Mouse (Mus musculus) testis, adult 2 months (tissue): ENCODE data around the gene Zfp668. TPM values are rescaled to one million over a fixed set of nuclear protein-coding genes. Genes with fewer than 3 reads are reported as not detected.
A peak's percentile ranks its signal among the peaks of the same experiment; 100 is the strongest.
"Not testable (repeated sequence)": the region's sequence is repeated elsewhere in the genome, so short reads cannot be mapped to it uniquely, and the experiment has no call there.

Experiments used
- H3K27ac ChIP-seq: fragments of 200-500 bp; 2 replicates; pipeline ENCODE4 v1.5.1; 2012; ENCODE audit warnings: low read depth, low read length; ENCODE audit not compliant: control insufficient read depth, insufficient read depth
- H3K27me3 ChIP-seq: fragments of 200-500 bp; 2 replicates; pipeline ENCODE4 v1.6.1; 2012; ENCODE audit warnings: mild to moderate bottlenecking, low read length, moderate library complexity; ENCODE audit not compliant: control insufficient read depth, insufficient read depth
- H3K36me3 ChIP-seq: fragments of 200-500 bp; 2 replicates; pipeline ENCODE4 v1.6.1; 2012; ENCODE audit warnings: mild to moderate bottlenecking, low read length; ENCODE audit not compliant: control insufficient read depth, insufficient read depth
- H3K4me1 ChIP-seq: fragments of 200-500 bp; 2 replicates; pipeline ENCODE4 v1.6.1; 2012; ENCODE audit warnings: low read length; ENCODE audit not compliant: control insufficient read depth, insufficient read depth
- H3K4me3 ChIP-seq: fragments of 200-500 bp; 2 replicates; pipeline ENCODE4 v1.5.1; 2012; ENCODE audit warnings: low read depth, mild to moderate bottlenecking, low read length, moderate library complexity, mixed read lengths; ENCODE audit not compliant: control insufficient read depth
- CTCF ChIP-seq: fragments of 200-500 bp; IDR thresholded peaks from 2 replicates; pipeline ENCODE4 v1.5.1; 2012; ENCODE audit warnings: low read depth, mild to moderate bottlenecking, inconsistent platforms, low read length, moderate library complexity; ENCODE audit not compliant: control insufficient read depth, insufficient read depth, insufficient replicate concordance
- POLR2A ChIP-seq: fragments of 200-500 bp; IDR thresholded peaks from 2 replicates; pipeline ENCODE4 v1.6.1; 2012; ENCODE audit warnings: low read depth, mild to moderate bottlenecking, inconsistent platforms, low read length, moderate library complexity; ENCODE audit not compliant: control insufficient read depth
- polyA plus RNA-seq: library from polyadenylated mRNA; depleted of rRNA; stranded (reverse); fragments of >200 nt; gene quantifications from 2 replicates; pipeline ENCODE4 v1.2.3, GENCODE M21; 2012

Zfp668 gene
- polyA plus RNA-seq, 1 experiment: 3.2 TPM

GRCm38 (mm10) chr7:127901772-127902171 is 25.1 kb upstream of the Zfp668 start:
- TF ChIP-seq CTCF (no peak), POLR2A (no peak)
- Histone ChIP-seq H3K27me3 (no peaks in the 10 kb centered on the region), H3K4me1 (peaks cover 8% of the 10 kb centered on the region), H3K4me3 (no peak overlapping the region), H3K27ac (no peak overlapping the region), H3K36me3 (no peaks in the 10 kb centered on the region)

- Histone ChIP-seq H3K36me3 (no peaks in the 10 kb centered on the region), H3K4me1 (peaks cover 17% of the 10 kb centered on the region), H3K27ac (no peak overlapping the region), H3K4me3 (no peak overlapping the region), H3K27me3 (no peaks in the 10 kb centered on the region)
- TF ChIP-seq CTCF: no peak
These were observed 23.4 kb upstream of the Zfp668 start for GRCm38 (mm10) chr7:127899997-127900396.

- Histone ChIP-seq H3K4me3 (no peak overlapping the region), H3K4me1 (peaks cover 17% of the 10 kb centered on the region), H3K36me3 (no peaks in the 10 kb centered on the region), H3K27me3 (no peaks in the 10 kb centered on the region), H3K27ac (no peak overlapping the region)
- TF ChIP-seq CTCF (no peak), POLR2A (no peak)
These were observed 21.7 kb upstream of the Zfp668 start for GRCm38 (mm10) chr7:127898179-127898956.

- TF ChIP-seq CTCF (no peak), POLR2A (no peak)
- peaks cover 17% of the 10 kb centered on the region for H3K4me1 ChIP-seq
- H3K36me3 ChIP-seq: no peaks in the 10 kb centered on the region
These were observed 20.9 kb upstream of the Zfp668 start for GRCm38 (mm10) chr7:127897542-127897941.

GRCm38 (mm10) chr7:127896384-127896783 is 19.8 kb upstream of the Zfp668 start:
- Histone ChIP-seq H3K27ac (0 out of 2 replicates have a peak overlapping the region, but pooled peaks have one; percentile 8), H3K27me3 (no peaks in the 10 kb centered on the region), H3K36me3 (no peaks in the 10 kb centered on the region), H3K4me1 (peaks cover 17% of the 10 kb centered on the region), H3K4me3 (no peak overlapping the region)
- peak; percentile 85; the same call in 1 of the 2 replicates for TF ChIP-seq CTCF
- no peak for TF ChIP-seq POLR2A

More at GRCm38 (mm10) chr7:127897542-127897941, 20.9 kb upstream of the Zfp668 start:
- Histone ChIP-seq H3K27ac (no peak overlapping the region), H3K4me3 (no peak overlapping the region), H3K27me3 (no peaks in the 10 kb centered on the region)

- H3K4me3 ChIP-seq: peak overlapping the region; percentile 76
- not testable (repeated sequence) for H3K27ac ChIP-seq
- H3K4me1 ChIP-seq: peaks cover 17% of the 10 kb centered on the region
These were observed 19.3 kb upstream of the Zfp668 start for GRCm38 (mm10) chr7:127895891-127896290.

GRCm38 (mm10) chr7:127895442-127895841 is 18.8 kb upstream of the Zfp668 start, which contains the start of the genes Gm21974 and Vkorc1:
Gene Gm21974, minus strand, starts transcription at chr7:127895454.
Gene Vkorc1, minus strand, starts transcription at chr7:127895617.
- peak within 1 kb of the TSS; percentile 8; the same call in 1 of the 2 replicates for H3K27ac ChIP-seq
- H3K4me3 ChIP-seq: peak within 1 kb of the TSS; percentile 76
- H3K27me3 ChIP-seq: no peaks in the 10 kb centered on the region
- TF ChIP-seq CTCF: peak; percentile 24; the same call in 1 of the 2 replicates
- TF ChIP-seq POLR2A: peak; percentile 60; the same call in 1 of the 2 replicates
- peaks cover 17% of the 10 kb centered on the region for H3K4me1 ChIP-seq
- no peaks in the 10 kb centered on the region for H3K36me3 ChIP-seq

More at GRCm38 (mm10) chr7:127895891-127896290, 19.3 kb upstream of the Zfp668 start:
- H3K27me3 ChIP-seq, H3K36me3 ChIP-seq: not testable (repeated sequence)

GRCm38 (mm10) chr7:127894480-127894879 is 17.9 kb upstream of the Zfp668 start:
- Histone ChIP-seq H3K27me3 (no peaks in the 10 kb centered on the region), H3K36me3 (no peaks in the 10 kb centered on the region), H3K4me3 (no peak overlapping the region), H3K4me1 (peaks cover 17% of the 10 kb centered on the region), H3K27ac (no peak overlapping the region)
- TF ChIP-seq CTCF: no peak
